Mouse (Mus musculus) hindbrain, embryonic 16.5 days (tissue): Measurements from ENCODE around the gene Ash1l. TPM values are rescaled to one million over a fixed set of nuclear protein-coding genes. Genes with fewer than 3 reads are reported as not detected.

Experiments
- ATAC-seq: fragments of 200-750 bp; cut with Nextera tagmentation; 2 replicates; pipeline ENCODE4 v1.8.0; 2017; ENCODE audit warnings: moderate TSS enrichment, moderate library complexity
- H3K27ac ChIP-seq: fragments of 300-500 bp; sonication (generic); 2 replicates; pipeline ENCODE4 v1.5.1; 2014; ENCODE audit warnings: low read depth, mild to moderate bottlenecking, control low read depth, low read length, moderate library complexity
- H3K27me3 ChIP-seq: fragments of 300-500 bp; sonication (generic); replicated peaks from 2 replicates; pipeline ENCODE4 v1.6.1; 2014; ENCODE audit warnings: low read length; ENCODE audit not compliant: control insufficient read depth, insufficient read depth
- H3K36me3 ChIP-seq: fragments of 300-500 bp; sonication (generic); 2 replicates; pipeline ENCODE4 v1.6.1; 2014; ENCODE audit warnings: mild to moderate bottlenecking, low read length, moderate library complexity, mixed read lengths; ENCODE audit not compliant: control insufficient read depth, insufficient read depth
- H3K4me1 ChIP-seq: fragments of 300-500 bp; sonication (generic); 2 replicates; pipeline ENCODE4 v1.6.1; 2014; ENCODE audit warnings: low read depth, low read length; ENCODE audit not compliant: control insufficient read depth, insufficient read depth
- H3K4me2 ChIP-seq: fragments of 300-500 bp; sonication (generic); 2 replicates; pipeline ENCODE4 v1.6.1; 2014; ENCODE audit warnings: mild to moderate bottlenecking, low read length, control low read depth, moderate library complexity
- H3K4me3 ChIP-seq: fragments of 300-500 bp; sonication (generic); 2 replicates; pipeline ENCODE4 v1.5.1; 2014; ENCODE audit warnings: mild to moderate bottlenecking, low read length, control low read depth, moderate library complexity
- H3K9ac ChIP-seq: fragments of 300-500 bp; sonication (generic); 2 replicates; pipeline ENCODE4 v1.6.1; 2014; ENCODE audit warnings: low read depth, mild to moderate bottlenecking, control low read depth, low read length, moderate library complexity
- H3K9me3 ChIP-seq: fragments of 300-500 bp; sonication (generic); 2 replicates; pipeline ENCODE4 v1.6.1; 2014; ENCODE audit warnings: mild to moderate bottlenecking, low read length, moderate library complexity; ENCODE audit not compliant: control insufficient read depth
- WGBS: fragments of 180-500 bp; shearing (Covaris S2); extraction: QIAGEN DNeasy Blood & Tissue Kit; methylation state at CpG from one replicate; pipeline ENCODE4 v1.1.7; 2014; 5-methylcytosine and 5-hydroxymethylcytosine counted together
- polyA plus RNA-seq: library from polyadenylated mRNA; unstranded; fragments of >200 nt; fragmentation: Nextera tagmentation; extraction: Ambion mirVana; gene quantifications from 2 replicates; pipeline ENCODE4 v1.2.1, GENCODE M21; 2015

The Ash1l gene
- polyA plus RNA-seq, 1 experiment from 2014 or later = 18.2 TPM

GRCm38 (mm10) chr3:89094021-89094420 lies 143.6 kb downstream of the Ash1l start:
- H3K4me1 ChIP-seq = peaks cover 15% of the 10 kb centered on the region

GRCm38 (mm10) chr3:89100811-89101210 lies 150.4 kb downstream of the Ash1l start, which contains the start of gene Gm43738:
Gene Gm43738, minus strand, starts transcription at chr3:89101099.
- peak within 1 kb of the TSS; percentile 62 for H3K4me3 ChIP-seq
- ATAC-seq = no peak

More at GRCm38 (mm10) chr3:89094021-89094420, 143.6 kb downstream of the Ash1l start:
- Histone ChIP-seq H3K4me2 (no peak overlapping the region), H3K9ac (no peak overlapping the region), H3K27ac (no peak overlapping the region), H3K4me3 (no peak overlapping the region), H3K36me3 (peaks cover 24% of the 10 kb centered on the region), H3K27me3 (no peaks in the 10 kb centered on the region), H3K9me3 (no peaks in the 10 kb centered on the region)
- 84% methylated on average over 10 of the region's 10 CpGs for WGBS
- no peak for ATAC-seq

GRCm38 (mm10) chr3:89101459-89101811 lies 151.0 kb downstream of the Ash1l start:
- Histone ChIP-seq H3K9ac (peak overlapping the region; percentile 72), H3K4me3 (peak overlapping the region; percentile 62), H3K4me2 (peak overlapping the region; percentile 87), H3K36me3 (peaks cover 12% of the 10 kb centered on the region), H3K27me3 (no peaks in the 10 kb centered on the region), H3K9me3 (no peaks in the 10 kb centered on the region), H3K4me1 (peaks cover 27% of the 10 kb centered on the region), H3K27ac (peak overlapping the region; percentile 70)
- ATAC-seq = peak; percentile 35
- 0% methylated on average over 19 of the region's 19 CpGs for WGBS

More at GRCm38 (mm10) chr3:89100811-89101210, 150.4 kb downstream of the Ash1l start, which contains the start of gene Gm43738:
- Histone ChIP-seq H3K4me1 (peaks cover 27% of the 10 kb centered on the region), H3K27ac (peak within 1 kb of the TSS; percentile 70), H3K9ac (peak within 1 kb of the TSS; percentile 72), H3K27me3 (no peaks in the 10 kb centered on the region), H3K4me2 (peak within 1 kb of the TSS; percentile 87), H3K36me3 (peaks cover 17% of the 10 kb centered on the region), H3K9me3 (no peaks in the 10 kb centered on the region)
- whole genome bisulfite sequencing = 34% methylated on average over 7 of the region's 7 CpGs

GRCm38 (mm10) chr3:89101812-89102494 lies 151.5 kb downstream of the Ash1l start, which contains the start of gene Fdps:
Gene Fdps, minus strand, starts transcription at chr3:89101959.
- Histone ChIP-seq H3K27ac (peak within 1 kb of the TSS; percentile 86), H3K27me3 (no peaks in the 10 kb centered on the region), H3K4me2 (peak within 1 kb of the TSS; percentile 87), H3K4me3 (peak within 1 kb of the TSS; percentile 62), H3K9ac (peak within 1 kb of the TSS; percentile 72), H3K9me3 (no peaks in the 10 kb centered on the region), H3K36me3 (peaks cover 9% of the 10 kb centered on the region), H3K4me1 (peaks cover 27% of the 10 kb centered on the region)
- 0% methylated on average over 26 of the region's 26 CpGs for WGBS
- ATAC-seq = peak; percentile 99

- WGBS = 70% methylated on average over 12 of the region's 12 CpGs
- ATAC-seq = no peak
- no peak overlapping the region for H3K9ac ChIP-seq
- H3K27me3 ChIP-seq = no peaks in the 10 kb centered on the region
- H3K27ac ChIP-seq = peak overlapping the region; percentile 86
- no peaks in the 10 kb centered on the region for H3K9me3 ChIP-seq
- peak overlapping the region; percentile 73 for H3K4me2 ChIP-seq
- peak overlapping the region; percentile 62 for H3K4me3 ChIP-seq
- H3K4me1 ChIP-seq = peaks cover 27% of the 10 kb centered on the region
- H3K36me3 ChIP-seq = peaks cover 9% of the 10 kb centered on the region
Observed at GRCm38 (mm10) chr3:89102495-89103290, 152.3 kb downstream of the Ash1l start.

- H3K9me3 ChIP-seq = no peaks in the 10 kb centered on the region
- no peak overlapping the region; the same call in 1 of the 2 replicates for H3K27ac ChIP-seq
- H3K27me3 ChIP-seq = no peaks in the 10 kb centered on the region
- no peak overlapping the region for H3K9ac ChIP-seq
- WGBS = 82% methylated on average over 4 of the region's 4 CpGs
- no peak overlapping the region for H3K4me3 ChIP-seq
- no peak for ATAC-seq
- peaks cover 6% of the 10 kb centered on the region for H3K36me3 ChIP-seq
- H3K4me1 ChIP-seq = peaks cover 27% of the 10 kb centered on the region
- H3K4me2 ChIP-seq = no peak overlapping the region
Observed at GRCm38 (mm10) chr3:89103291-89103595, 152.8 kb downstream of the Ash1l start.

GRCm38 (mm10) chr3:89106881-89107280 lies 156.5 kb downstream of the Ash1l start:
- ATAC-seq = no peak
- H3K4me2 ChIP-seq = no peak overlapping the region
- no peaks in the 10 kb centered on the region for H3K36me3 ChIP-seq
- peaks cover 6% of the 10 kb centered on the region for H3K4me1 ChIP-seq
- H3K27ac ChIP-seq = no peak overlapping the region
- no peak overlapping the region for H3K9ac ChIP-seq
- H3K4me3 ChIP-seq = no peak overlapping the region
- H3K9me3 ChIP-seq = no peaks in the 10 kb centered on the region
- no peaks in the 10 kb centered on the region for H3K27me3 ChIP-seq

- Histone ChIP-seq H3K4me3 (no peak overlapping the region), H3K27me3 (no peaks in the 10 kb centered on the region), H3K4me1 (peaks cover 2% of the 10 kb centered on the region), H3K4me2 (no peak overlapping the region), H3K9ac (no peak overlapping the region), H3K36me3 (no peaks in the 10 kb centered on the region), H3K9me3 (no peaks in the 10 kb centered on the region), H3K27ac (no peak overlapping the region)
- WGBS = 72% methylated on average over 3 of the region's 3 CpGs
- no peak for ATAC-seq
Observed at GRCm38 (mm10) chr3:89107545-89107944, 157.1 kb downstream of the Ash1l start.

GRCm38 (mm10) chr3:89108146-89108545 lies 157.7 kb downstream of the Ash1l start:
- Histone ChIP-seq H3K4me3 (no peak overlapping the region), H3K4me1 (no peaks in the 10 kb centered on the region), H3K36me3 (no peaks in the 10 kb centered on the region), H3K9ac (no peak overlapping the region), H3K9me3 (no peaks in the 10 kb centered on the region), H3K27ac (no peak overlapping the region), H3K27me3 (no peaks in the 10 kb centered on the region), H3K4me2 (no peak overlapping the region)
- WGBS = 73% methylated on average over 1 of the region's 1 CpGs
- ATAC-seq = no peak
